Mouse (Mus musculus) forebrain, embryonic 16.5 days (tissue): ENCODE results near the gene Commd1. TPM values are rescaled to one million over a fixed set of nuclear protein-coding genes. Genes with fewer than 3 reads are reported as not detected.
A peak's percentile ranks its signal among the peaks of the same experiment; 100 is the strongest.

ENCODE experiments used
- ATAC-seq: fragments of 200-750 bp; cut with Nextera tagmentation; 2 replicates; pipeline ENCODE4 v1.8.0; 2017; ENCODE audit warnings: mild to moderate bottlenecking, moderate library complexity
- H3K27ac ChIP-seq: fragments of 300-500 bp; sonication (generic); 2 replicates; pipeline ENCODE4 v1.5.1; 2014; ENCODE audit warnings: low read length, control low read depth
- H3K27me3 ChIP-seq: fragments of 300-500 bp; sonication (generic); replicated peaks from 2 replicates; pipeline ENCODE4 v1.6.1; 2014; ENCODE audit warnings: low read length; ENCODE audit not compliant: control insufficient read depth, insufficient read depth
- H3K36me3 ChIP-seq: fragments of 300-500 bp; sonication (generic); 2 replicates; pipeline ENCODE4 v1.6.1; 2014; ENCODE audit not compliant: control insufficient read depth, insufficient read depth
- H3K4me1 ChIP-seq: fragments of 300-500 bp; sonication (generic); replicated peaks from 2 replicates; pipeline ENCODE4 v1.6.1; 2014; ENCODE audit warnings: low read length; ENCODE audit not compliant: control insufficient read depth, insufficient read depth
- H3K4me2 ChIP-seq: fragments of 300-500 bp; sonication (generic); 2 replicates; pipeline ENCODE4 v1.6.1; 2014; ENCODE audit warnings: mild to moderate bottlenecking, low read length, control low read depth
- H3K4me3 ChIP-seq: fragments of 300-500 bp; sonication (generic); replicated peaks from 2 replicates; pipeline ENCODE4 v1.5.1; 2014; ENCODE audit warnings: mild to moderate bottlenecking, low read length, control low read depth
- H3K9ac ChIP-seq: fragments of 300-500 bp; sonication (generic); replicated peaks from 2 replicates; pipeline ENCODE4 v1.6.1; 2014; ENCODE audit warnings: low read depth, low read length, control low read depth
- H3K9me3 ChIP-seq: fragments of 300-500 bp; sonication (generic); 2 replicates; pipeline ENCODE4 v1.6.1; 2016; ENCODE audit warnings: low read length; ENCODE audit not compliant: control insufficient read depth
- WGBS: fragments of 180-500 bp; shearing (Covaris S2); extraction: QIAGEN DNeasy Blood & Tissue Kit; methylation state at CpG from one replicate; pipeline ENCODE4 v1.1.7; 2014; 5-methylcytosine and 5-hydroxymethylcytosine counted together
- polyA plus RNA-seq: library from polyadenylated mRNA; unstranded; fragments of >200 nt; fragmentation: Nextera tagmentation; extraction: Ambion mirVana; gene quantifications from 2 replicates; pipeline ENCODE4 v1.2.1, GENCODE M21; 2015

Gene Commd1
- polyA plus RNA-seq, 1 experiment from 2014 or later: 225 TPM

DNA sequence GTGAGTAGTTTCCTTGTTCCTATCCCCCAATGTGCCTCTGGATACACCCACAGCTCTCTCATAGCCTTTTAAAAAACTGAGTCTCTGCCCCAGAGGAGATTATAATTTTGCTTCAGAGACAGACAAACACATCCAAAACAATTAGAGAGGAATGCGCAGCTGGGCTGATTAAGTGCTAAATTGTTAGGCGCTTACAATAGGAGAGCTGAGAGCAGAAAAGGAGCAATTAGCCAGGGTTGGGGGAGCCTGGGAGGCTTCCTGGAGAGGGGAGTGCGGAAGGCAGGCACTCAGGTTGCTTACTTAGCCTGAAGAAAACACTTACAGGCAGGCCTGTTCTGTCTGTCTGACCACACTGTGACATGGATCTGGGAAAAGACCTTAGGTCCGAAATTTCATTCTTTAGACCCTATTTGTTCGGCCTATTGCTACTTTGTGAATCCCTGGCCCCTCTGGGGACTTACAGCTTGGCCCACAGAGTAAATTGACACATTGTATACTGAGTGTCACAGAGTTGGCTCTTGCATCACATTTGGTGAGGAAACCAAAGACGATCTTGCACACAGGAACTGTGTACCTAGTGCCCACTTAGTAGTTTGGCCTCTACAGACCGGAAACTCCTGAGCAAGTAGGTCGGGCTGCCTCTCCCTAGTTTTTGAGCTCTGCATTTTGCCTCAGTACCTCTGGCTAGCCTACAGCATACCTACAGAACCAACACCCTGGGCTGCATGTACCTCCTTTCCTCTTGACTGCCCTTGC, 117.7 kb downstream of the Commd1 start:
- no peak overlapping the region for H3K9ac ChIP-seq
- no peaks in the 10 kb centered on the region for H3K36me3 ChIP-seq
- no peak overlapping the region for H3K4me2 ChIP-seq
- peak; percentile 51 for ATAC-seq
- H3K27me3 ChIP-seq: peaks cover 18% of the 10 kb centered on the region
- 23% methylated on average over 8 of the region's 8 CpGs for WGBS
- no peak overlapping the region for H3K27ac ChIP-seq
- H3K4me1 ChIP-seq: peaks cover 20% of the 10 kb centered on the region
- no peaks in the 10 kb centered on the region for H3K9me3 ChIP-seq
- no peak overlapping the region for H3K4me3 ChIP-seq

DNA sequence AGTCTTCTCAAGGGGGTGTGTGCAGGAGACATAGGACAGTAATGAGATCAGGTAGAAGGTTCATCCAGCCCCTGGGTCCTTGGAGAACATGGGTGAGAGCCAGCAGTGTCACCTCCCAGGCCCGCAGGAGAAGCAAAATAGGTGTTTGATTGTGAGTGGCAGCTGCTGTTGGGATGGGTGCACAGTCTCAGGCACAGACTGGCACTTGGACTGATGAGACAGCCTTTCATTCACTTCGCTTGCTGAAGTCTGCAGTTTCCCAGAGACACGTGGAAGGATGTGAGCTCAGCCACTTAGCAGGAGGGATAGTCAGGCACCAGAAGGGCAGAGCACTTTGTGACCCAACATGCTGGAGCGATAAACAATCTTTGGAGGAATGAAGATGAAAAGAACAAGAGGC, 118.6 kb downstream of the Commd1 start:
- no peak overlapping the region for H3K9ac ChIP-seq
- no peak overlapping the region for H3K4me3 ChIP-seq
- H3K4me1 ChIP-seq: peaks cover 27% of the 10 kb centered on the region
- H3K27ac ChIP-seq: no peak overlapping the region
- no peak for ATAC-seq
- H3K4me2 ChIP-seq: no peak overlapping the region
- no peaks in the 10 kb centered on the region for H3K36me3 ChIP-seq
- no peaks in the 10 kb centered on the region for H3K9me3 ChIP-seq
- 24% methylated on average over 4 of the region's 4 CpGs for WGBS
- peaks cover 21% of the 10 kb centered on the region for H3K27me3 ChIP-seq

DNA sequence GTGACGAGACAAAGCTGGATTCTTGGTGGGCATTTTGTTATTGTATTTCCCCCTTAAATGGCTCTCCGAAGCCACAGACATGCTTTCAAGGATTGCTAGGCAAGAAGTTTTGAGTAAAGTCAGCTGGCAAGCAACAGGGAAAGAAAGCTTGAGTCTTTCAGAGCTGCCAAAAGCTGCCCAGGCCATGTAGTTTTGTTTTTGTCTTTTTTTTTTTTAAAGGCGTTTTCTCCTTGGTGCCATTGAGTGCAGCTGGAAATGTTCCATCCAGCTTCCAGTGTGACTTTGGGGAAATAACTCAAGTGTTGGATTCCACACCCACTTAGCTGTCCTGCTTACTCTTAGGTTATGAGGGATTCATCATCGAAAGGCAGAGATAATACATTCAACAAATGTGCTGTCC, 120.9 kb downstream of the Commd1 start:
- no peak overlapping the region for H3K9ac ChIP-seq
- H3K36me3 ChIP-seq: no peaks in the 10 kb centered on the region
- no peak for ATAC-seq
- H3K4me1 ChIP-seq: peaks cover 31% of the 10 kb centered on the region
- no peaks in the 10 kb centered on the region for H3K9me3 ChIP-seq
- H3K27me3 ChIP-seq: peaks cover 36% of the 10 kb centered on the region
- H3K27ac ChIP-seq: no peak overlapping the region
- no peak overlapping the region for H3K4me2 ChIP-seq
- H3K4me3 ChIP-seq: no peak overlapping the region
- 51% methylated on average over 4 of the region's 4 CpGs for WGBS

DNA sequence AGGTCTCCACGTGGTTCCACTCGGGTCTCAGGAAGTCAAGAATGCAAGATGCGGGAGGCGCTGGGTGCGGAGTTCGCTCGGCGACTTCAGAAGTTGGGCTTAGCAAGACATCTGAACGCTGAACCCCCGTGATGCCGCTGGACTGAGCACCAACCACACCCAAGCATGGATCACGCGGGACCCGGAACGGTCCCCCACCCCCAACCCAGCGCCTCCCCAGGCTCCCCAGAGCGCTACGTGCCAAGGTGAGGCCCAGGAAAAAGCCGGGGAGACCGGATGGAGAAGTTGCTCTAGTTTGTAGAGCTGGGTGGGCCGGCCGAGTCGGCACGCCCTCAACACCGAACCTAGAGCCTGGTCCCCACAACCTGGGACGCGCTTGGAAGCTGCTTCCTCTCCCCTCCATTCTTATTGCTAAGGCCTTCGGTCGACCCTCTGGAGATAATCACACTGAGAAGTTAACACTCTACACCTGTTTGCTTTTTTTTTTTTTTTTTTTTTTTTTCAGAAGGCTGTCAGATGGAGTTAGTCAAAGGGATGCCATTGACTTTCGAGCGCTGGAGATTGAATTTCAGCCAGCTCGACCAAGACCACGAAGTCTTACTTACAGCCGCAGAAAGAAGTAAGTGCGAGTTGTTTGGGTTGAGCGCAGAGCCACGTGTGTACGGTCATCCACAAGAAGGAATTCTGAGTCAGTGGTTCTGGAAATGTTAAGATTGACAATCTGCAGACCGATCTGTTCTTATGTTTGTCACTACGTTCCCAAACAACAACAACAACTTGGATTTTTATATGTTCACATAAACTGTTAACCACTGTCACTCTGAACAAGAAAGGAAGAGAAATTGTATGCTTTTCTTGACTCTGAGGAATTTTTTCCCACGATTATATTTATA, 121.6 kb downstream of the Commd1 start, which contains the start of gene B3gnt2:
TSS of gene B3gnt2 (minus strand) at position 627 of the 893 bp plus-strand sequence.
- Histone ChIP-seq H3K9ac (peak within 1 kb of the TSS; percentile 56), H3K4me2 (peak within 1 kb of the TSS; percentile 100), H3K4me1 (peaks cover 31% of the 10 kb centered on the region), H3K27me3 (peaks cover 36% of the 10 kb centered on the region), H3K4me3 (peak within 1 kb of the TSS; percentile 68), H3K27ac (no peak within 1 kb of the TSS), H3K9me3 (no peaks in the 10 kb centered on the region), H3K36me3 (no peaks in the 10 kb centered on the region)
- 7% methylated on average over 41 of the region's 41 CpGs for WGBS
- no peak for ATAC-seq

DNA sequence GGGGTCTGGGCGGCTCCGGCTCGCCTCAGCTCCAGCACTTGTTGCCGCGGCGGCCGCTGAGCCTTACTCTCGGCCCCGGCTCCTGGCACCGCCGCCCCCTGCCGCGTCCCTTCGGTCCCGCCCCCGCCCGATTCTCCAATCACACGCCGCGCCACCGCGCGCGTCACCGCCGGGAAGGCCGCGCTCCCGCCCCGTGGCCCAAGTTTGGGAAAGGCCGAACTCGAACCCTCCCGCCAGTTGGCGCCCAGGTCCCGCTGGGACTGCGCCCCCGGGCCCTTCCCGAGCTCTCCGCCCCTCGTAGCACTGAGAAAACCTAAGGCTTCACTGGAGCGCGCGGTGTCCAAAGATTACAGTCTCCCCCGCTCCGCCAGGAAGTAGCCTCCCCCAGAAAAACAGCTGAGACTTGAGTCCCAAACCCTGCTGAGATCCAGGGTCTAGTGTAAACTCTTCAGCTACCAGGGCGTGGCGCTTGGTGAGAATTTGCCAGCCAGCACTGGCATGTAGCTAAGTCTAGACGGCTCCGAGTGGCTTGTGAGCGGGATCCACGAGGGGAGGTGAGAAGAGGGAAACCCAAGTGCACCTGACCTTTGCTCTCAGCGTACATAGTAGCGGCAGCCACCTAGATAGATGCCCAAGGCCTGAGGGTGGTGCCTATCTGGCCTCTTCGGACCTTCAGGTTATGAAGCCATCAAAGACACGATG, 122.4 kb downstream of the Commd1 start:
- Histone ChIP-seq H3K4me2 (peak overlapping the region; percentile 100), H3K27ac (no peak overlapping the region), H3K4me3 (peak overlapping the region; percentile 68), H3K27me3 (peaks cover 36% of the 10 kb centered on the region), H3K4me1 (peaks cover 30% of the 10 kb centered on the region), H3K9me3 (no peaks in the 10 kb centered on the region), H3K9ac (peak overlapping the region; percentile 56), H3K36me3 (no peaks in the 10 kb centered on the region)
- ATAC-seq: peak; percentile 91
- under 1% methylated on average over 47 of the region's 55 CpGs for WGBS

DNA sequence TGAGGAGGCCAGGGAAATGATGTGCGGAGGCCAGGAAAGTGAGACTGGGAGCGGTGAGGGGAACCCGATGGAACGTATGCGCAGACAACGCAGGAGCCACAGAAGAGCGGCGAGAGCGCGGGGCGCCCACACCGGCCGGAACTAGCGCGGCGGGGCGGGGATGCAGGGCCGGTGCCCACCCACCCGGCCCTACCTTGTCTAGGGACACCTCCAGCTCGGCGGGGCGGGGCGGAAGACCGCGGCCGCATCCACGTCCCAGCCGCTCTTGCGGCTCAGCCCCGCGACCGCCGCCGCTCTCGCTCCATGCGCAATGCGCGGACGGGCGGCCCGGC, 122.9 kb downstream of the Commd1 start:
- H3K27me3 ChIP-seq: peaks cover 36% of the 10 kb centered on the region

DNA sequence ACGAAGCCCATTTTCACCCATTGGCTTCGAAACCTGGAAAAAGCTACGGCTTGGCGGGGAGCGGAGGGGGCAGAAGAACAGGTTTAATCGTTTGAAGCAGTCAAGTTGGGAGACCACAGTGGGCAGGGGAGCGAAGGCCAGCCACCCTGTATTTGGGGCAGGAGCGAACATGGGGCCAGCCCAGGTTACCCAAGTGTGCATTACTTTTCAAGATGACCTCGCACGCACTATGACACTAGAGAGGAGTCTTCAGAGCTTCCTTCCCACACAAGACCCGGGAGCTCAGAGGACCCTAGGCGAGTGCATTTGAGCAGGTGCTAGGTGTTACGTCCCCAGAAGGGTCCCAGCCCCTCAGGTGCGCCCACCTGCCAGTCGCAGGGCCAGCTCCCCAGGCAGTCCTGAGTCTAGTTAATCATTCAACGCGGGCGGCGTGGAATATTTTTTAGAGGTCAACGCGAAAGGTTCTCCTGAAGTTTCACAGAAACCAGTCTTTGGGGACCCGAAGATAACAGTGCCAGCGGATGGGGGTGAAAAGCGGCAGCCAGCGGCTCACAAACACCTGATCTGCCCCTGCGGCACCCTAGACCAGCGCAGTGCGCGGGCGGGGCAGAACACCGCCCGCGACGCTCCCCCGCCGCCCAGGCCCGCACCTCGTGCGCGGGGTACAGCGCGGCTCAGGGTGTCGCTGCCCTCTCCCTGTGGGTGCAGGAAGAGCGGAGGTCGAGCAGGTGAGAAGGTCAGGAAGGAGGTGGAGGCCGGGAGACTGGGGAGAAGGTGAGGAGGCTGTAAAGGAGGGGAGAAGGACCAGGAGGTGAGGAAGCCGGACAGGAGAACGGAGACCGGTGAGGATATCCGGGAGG, 123.5 kb downstream of the Commd1 start:
- Histone ChIP-seq H3K9ac (peak overlapping the region; percentile 56), H3K4me1 (peaks cover 20% of the 10 kb centered on the region), H3K9me3 (no peaks in the 10 kb centered on the region), H3K4me3 (peak overlapping the region; percentile 68), H3K27ac (no peak overlapping the region), H3K27me3 (peaks cover 36% of the 10 kb centered on the region), H3K4me2 (peak overlapping the region; percentile 100), H3K36me3 (no peaks in the 10 kb centered on the region)
- ATAC-seq: peak; percentile 37
- 2% methylated on average over 49 of the region's 50 CpGs for WGBS

More for the DNA sequence above, 122.9 kb downstream of the Commd1 start:
- ATAC-seq: no peak
- peaks cover 24% of the 10 kb centered on the region for H3K4me1 ChIP-seq
- H3K9ac ChIP-seq: peak overlapping the region; percentile 56
- H3K4me3 ChIP-seq: peak overlapping the region; percentile 68
- H3K27ac ChIP-seq: no peak overlapping the region
- WGBS: 0% methylated on average over 26 of the region's 41 CpGs
- H3K9me3 ChIP-seq: no peaks in the 10 kb centered on the region
- no peaks in the 10 kb centered on the region for H3K36me3 ChIP-seq
- H3K4me2 ChIP-seq: peak overlapping the region; percentile 100

DNA sequence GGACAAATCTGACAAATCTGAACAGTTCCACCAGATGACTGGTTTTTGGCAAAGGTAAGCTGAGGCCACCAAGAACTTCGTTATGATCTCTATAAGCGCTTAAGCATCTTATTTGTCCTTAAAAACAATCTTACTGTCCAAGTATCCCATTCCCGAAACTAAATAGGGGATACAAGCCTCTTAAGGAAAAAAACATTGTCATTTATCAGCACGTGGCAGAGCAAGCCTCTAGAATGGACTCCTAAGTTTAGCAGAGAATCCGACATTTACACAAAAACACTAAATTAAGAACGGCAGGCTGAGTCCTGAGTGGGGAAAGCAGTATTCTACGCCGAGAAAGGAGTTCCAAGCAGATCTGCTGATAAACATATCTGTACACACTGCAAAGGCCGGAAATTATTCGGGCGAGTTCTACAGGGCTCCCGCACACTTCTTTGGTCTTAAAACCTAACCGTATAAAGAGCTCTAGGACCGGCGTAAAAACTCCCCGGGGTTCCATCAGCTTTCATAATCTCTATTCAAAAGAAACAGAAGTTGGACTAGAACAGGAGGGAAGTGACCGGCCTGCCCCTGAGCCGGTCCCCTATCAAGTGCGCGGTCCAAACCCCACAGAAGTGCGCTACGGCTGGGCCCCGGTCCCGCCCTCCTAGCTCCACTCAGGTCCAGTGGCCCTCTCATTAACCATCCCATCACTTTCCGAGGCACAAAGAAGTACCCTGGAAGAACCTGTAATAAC, 124.3 kb downstream of the Commd1 start:
- peak overlapping the region; percentile 68 for H3K4me3 ChIP-seq
- WGBS: 13% methylated on average over 25 of the region's 25 CpGs
- H3K36me3 ChIP-seq: no peaks in the 10 kb centered on the region
- H3K9me3 ChIP-seq: no peaks in the 10 kb centered on the region
- ATAC-seq: no peak
- H3K9ac ChIP-seq: no peak overlapping the region
- H3K27me3 ChIP-seq: peaks cover 36% of the 10 kb centered on the region
- H3K4me2 ChIP-seq: peak overlapping the region; percentile 100
- no peak overlapping the region for H3K27ac ChIP-seq
- peaks cover 20% of the 10 kb centered on the region for H3K4me1 ChIP-seq
